8 mouse cellular contexts compared by ENCODE assay signal in genomic region chr17:56467456-56467884, GRCm38 (mm10). TPM values are rescaled to one million over a fixed set of nuclear protein-coding genes. Genes with fewer than 3 reads are reported as not detected.
A peak's percentile ranks its signal among the peaks of the same experiment; 100 is the strongest.
DNase-seq lines count a peak whose midpoint lies in the region; ATAC-seq and TF ChIP-seq lines count a peak whose summit lies in the region.

No protein-coding gene starts in this region.

- intact Hi-C loops in heart, adult 2 months (cut with DNase I) = no loop called here

- peaks cover 19% of the 10 kb centered on the region for H3K27me3 ChIP-seq in heart, embryonic 15.5 days
- no peaks in the 10 kb centered on the region for H3K27me3 ChIP-seq in heart, adult 2 months (ENCODE audit: control insufficient read depth, insufficient read depth, low read length)
- peaks cover 7% of the 10 kb centered on the region; the same call in 1 of the 2 replicates for H3K27me3 ChIP-seq in embryonic facial prominence, embryonic 11.5 days (ENCODE audit: control insufficient read depth, insufficient read depth, low read length)
- H3K27me3 ChIP-seq in hindbrain, embryonic 13.5 days = no peaks in the 10 kb centered on the region
- peaks cover 23% of the 10 kb centered on the region for H3K27me3 ChIP-seq in limb, embryonic 12.5 days

- no peaks in the 10 kb centered on the region for H3K9me3 ChIP-seq in heart, embryonic 15.5 days (replicated peaks)
- H3K9me3 ChIP-seq in embryonic facial prominence, embryonic 11.5 days (replicated peaks; ENCODE audit: control insufficient read depth, low read length) = no peaks in the 10 kb centered on the region
- H3K9me3 ChIP-seq in hindbrain, embryonic 13.5 days = no peaks in the 10 kb centered on the region
- no peaks in the 10 kb centered on the region for H3K9me3 ChIP-seq in limb, embryonic 12.5 days

- no peak for ATAC-seq in heart, embryonic 15.5 days (replicated peaks; ENCODE audit: insufficient number of reproducible peaks, insufficient read depth, low FRiP score, low read depth)
- no peak for ATAC-seq in embryonic facial prominence, embryonic 11.5 days (replicated peaks; ENCODE audit: insufficient number of reproducible peaks, low FRiP score, low TSS enrichment, low read depth)
- ATAC-seq in hindbrain, embryonic 13.5 days (ENCODE audit: low FRiP score) = peak; percentile 65
- no peak for ATAC-seq in limb, embryonic 12.5 days (ENCODE audit: insufficient number of reproducible peaks, insufficient read depth, low FRiP score, low TSS enrichment, low read depth)

- H3K9ac ChIP-seq in heart, embryonic 15.5 days = 0 out of 2 replicates have a peak overlapping the region, but pooled peaks have one; percentile 9
- H3K9ac ChIP-seq in heart, adult 2 months (ENCODE audit: low read depth, low read length) = no peak overlapping the region
- H3K9ac ChIP-seq in embryonic facial prominence, embryonic 11.5 days (replicated peaks; ENCODE audit: low read length) = no peak overlapping the region
- H3K9ac ChIP-seq in hindbrain, embryonic 13.5 days = peak overlapping the region; percentile 60
- H3K9ac ChIP-seq in limb, embryonic 12.5 days (replicated peaks) = no peak overlapping the region

- no peak overlapping the region for H3K4me3 ChIP-seq in heart, embryonic 15.5 days
- H3K4me3 ChIP-seq in heart, adult 2 months = no peak overlapping the region
- no peak overlapping the region for H3K4me3 ChIP-seq in embryonic facial prominence, embryonic 11.5 days (ENCODE audit: low read depth, low read length)
- no peak overlapping the region for H3K4me3 ChIP-seq in hindbrain, embryonic 13.5 days
- no peak overlapping the region for H3K4me3 ChIP-seq in limb, embryonic 12.5 days (replicated peaks)
- H3K4me3 ChIP-seq in olfactory bulb, adult 2 months (ENCODE audit: insufficient read depth, low read depth, low read length) = no peak overlapping the region

- 37% methylated on average over 7 of the region's 7 CpGs for WGBS in heart, embryonic 15.5 days
- WGBS in heart, adult 2 months = 37% methylated on average over 7 of the region's 7 CpGs
- WGBS in embryonic facial prominence, embryonic 11.5 days = 63% methylated on average over 7 of the region's 7 CpGs
- 10% methylated on average over 7 of the region's 7 CpGs for WGBS in hindbrain, embryonic 13.5 days
- WGBS in limb, embryonic 12.5 days = 55% methylated on average over 7 of the region's 7 CpGs
- WGBS in olfactory bulb, adult 2 months = 6% methylated on average over 7 of the region's 7 CpGs

- H3K79me2 ChIP-seq in heart, adult 2 months (replicated peaks; ENCODE audit: control insufficient read depth, insufficient read depth, low read length) = no peaks in the 10 kb centered on the region

- DNase-seq in heart, adult 2 months = no peak
- no peak for DNase-seq in embryonic facial prominence, embryonic 11.5 days (ENCODE audit: low spot score)
- DNase-seq in yolk sac, embryonic 10.5 days (ENCODE audit: low spot score) = no peak
- DNase-seq in adrenal gland, postnatal 25 days = no peak

- peaks cover 66% of the 10 kb centered on the region for H3K4me1 ChIP-seq in heart, embryonic 15.5 days (replicated peaks)
- peaks cover 1% of the 10 kb centered on the region; the same call in 1 of the 2 replicates for H3K4me1 ChIP-seq in heart, adult 2 months (ENCODE audit: control insufficient read depth, insufficient read depth, low read length)
- peaks cover 18% of the 10 kb centered on the region for H3K4me1 ChIP-seq in embryonic facial prominence, embryonic 11.5 days (ENCODE audit: control insufficient read depth, insufficient read depth, low read length)
- H3K4me1 ChIP-seq in hindbrain, embryonic 13.5 days (replicated peaks) = peaks cover 100% of the 10 kb centered on the region
- H3K4me1 ChIP-seq in limb, embryonic 12.5 days (replicated peaks) = peaks cover 68% of the 10 kb centered on the region
- H3K4me1 ChIP-seq in olfactory bulb, adult 2 months (ENCODE audit: control insufficient read depth, insufficient read depth, low read length) = peaks cover 79% of the 10 kb centered on the region

- H3K27ac ChIP-seq in heart, embryonic 15.5 days = peak overlapping the region; percentile 76
- H3K27ac ChIP-seq in heart, adult 2 months = no peak overlapping the region
- peak overlapping the region; percentile 62; the same call in 1 of the 2 replicates for H3K27ac ChIP-seq in embryonic facial prominence, embryonic 11.5 days (replicated peaks; ENCODE audit: low read depth, low read length)
- peak overlapping the region; percentile 92 for H3K27ac ChIP-seq in hindbrain, embryonic 13.5 days
- peak overlapping the region; percentile 64 for H3K27ac ChIP-seq in limb, embryonic 12.5 days
- peak overlapping the region; percentile 11; the same call in 1 of the 2 replicates for H3K27ac ChIP-seq in olfactory bulb, adult 2 months (ENCODE audit: insufficient read depth, low read depth, low read length)

- peak overlapping the region; percentile 7; the same call in 1 of the 2 replicates for H3K4me2 ChIP-seq in heart, embryonic 15.5 days
- H3K4me2 ChIP-seq in embryonic facial prominence, embryonic 11.5 days (ENCODE audit: low read depth, low read length) = no peak overlapping the region
- peak overlapping the region; percentile 40 for H3K4me2 ChIP-seq in hindbrain, embryonic 13.5 days
- peak overlapping the region; percentile 16; the same call in 1 of the 2 replicates for H3K4me2 ChIP-seq in limb, embryonic 12.5 days

- TF ChIP-seq CTCF in heart, adult 2 months (IDR thresholded peaks at IDR 0.05) = no peak
- no peak for TF ChIP-seq CTCF in olfactory bulb, adult 2 months (IDR thresholded peaks at IDR 0.05; ENCODE audit: insufficient read depth, low read depth, low read length)

- H3K36me3 ChIP-seq in heart, embryonic 15.5 days = no peaks in the 10 kb centered on the region
- H3K36me3 ChIP-seq in heart, adult 2 months (ENCODE audit: control insufficient read depth, insufficient read depth, low read length) = no peaks in the 10 kb centered on the region
- no peaks in the 10 kb centered on the region for H3K36me3 ChIP-seq in embryonic facial prominence, embryonic 11.5 days (replicated peaks; ENCODE audit: control insufficient read depth, insufficient read depth, low read depth, low read length)
- H3K36me3 ChIP-seq in hindbrain, embryonic 13.5 days = peaks cover 8% of the 10 kb centered on the region; the same call in 1 of the 2 replicates
- peaks cover 10% of the 10 kb centered on the region; the same call in 1 of the 2 replicates for H3K36me3 ChIP-seq in limb, embryonic 12.5 days

- TF ChIP-seq POLR2A in heart, adult 2 months (IDR thresholded peaks at IDR 0.05; ENCODE audit: insufficient read depth, low read depth, low read length) = no peak
- TF ChIP-seq POLR2A in olfactory bulb, adult 2 months (IDR thresholded peaks at IDR 0.05; ENCODE audit: insufficient read depth, low read depth, low read length) = no peak

- TF ChIP-seq EP300 in heart, adult 2 months (IDR thresholded peaks at IDR 0.05; ENCODE audit: insufficient read depth, low read depth, low read length) = no peak

RNA-seq across cellular contexts. Expression of gene Ptprs, which starts 8.8 kb away (rescaled TPM):
- 37.6 and 62.0 TPM in 2 replicates for polyA plus RNA-seq in heart, embryonic 15.5 days (2015; fragmentation: Nextera tagmentation; extraction: Ambion mirVana)
- 10 to 100 TPM; 41.7 to 47.5 TPM for total RNA-seq in heart, adult 2 months (2021)
- 86.8 and 91.1 TPM in 2 replicates for polyA plus RNA-seq in heart, adult 2 months (2012; rRNA removed)
- 80.1 and 81.5 TPM in 2 replicates for polyA plus RNA-seq in embryonic facial prominence, embryonic 11.5 days (2014; fragmentation: Nextera tagmentation; extraction: Ambion mirVana)
- 273 TPM in 2 replicates for polyA plus RNA-seq in hindbrain, embryonic 13.5 days (2015; fragmentation: Nextera tagmentation; extraction: Ambion mirVana)
- polyA plus RNA-seq in limb, embryonic 12.5 days (2016; fragmentation: Nextera tagmentation; extraction: Ambion mirVana) = 113 and 126 TPM in 2 replicates
- polyA plus RNA-seq in olfactory bulb, adult 2 months (2012; ENCODE audit: insufficient read depth, insufficient read length, low replicate concordance, missing spikeins) = 198 and 241 TPM in 2 replicates
- total RNA-seq in adrenal gland, postnatal 25 days (2021) = 165 and 222 TPM in 2 replicates

RNA-seq across cellular contexts. Expression of gene Znrf4, which starts 44.8 kb away (rescaled TPM):
- polyA plus RNA-seq in heart, embryonic 15.5 days (2015; fragmentation: Nextera tagmentation; extraction: Ambion mirVana) = not detected in 2 replicates
- not detected for total RNA-seq in heart, adult 2 months (2021)
- 0.29 and 0.64 TPM in 2 replicates for polyA plus RNA-seq in heart, adult 2 months (2012; rRNA removed)
- not detected in 2 replicates for polyA plus RNA-seq in embryonic facial prominence, embryonic 11.5 days (2014; fragmentation: Nextera tagmentation; extraction: Ambion mirVana)
- not detected in 2 replicates for polyA plus RNA-seq in hindbrain, embryonic 13.5 days (2015; fragmentation: Nextera tagmentation; extraction: Ambion mirVana)
- not detected in 2 replicates for polyA plus RNA-seq in limb, embryonic 12.5 days (2016; fragmentation: Nextera tagmentation; extraction: Ambion mirVana)
- not detected in 2 replicates for polyA plus RNA-seq in olfactory bulb, adult 2 months (2012; ENCODE audit: insufficient read depth, insufficient read length, low replicate concordance, missing spikeins)
- not detected in 2 replicates for total RNA-seq in adrenal gland, postnatal 25 days (2021)

Comparison
In these comparisons a context has a peak if more than half of its experiments do, and no peak if none do; other contexts are left out.
1. H3K9ac ChIP-seq: peak in heart, embryonic 15.5 days (single experiment) and hindbrain, embryonic 13.5 days (single experiment); none in heart, adult 2 months (single experiment), embryonic facial prominence, embryonic 11.5 days (single experiment) and limb, embryonic 12.5 days (single experiment).